Mouse (Mus musculus): ENCODE measurements at regions not wholly inside any gene's neighbourhood (a gene's known extent, or its start where the extent isn't known, plus 50 kb on each side); places are given as distances from the start of the nearest gene placed in this dataset.
"Not testable (repeated sequence)": the region's sequence is repeated elsewhere in the genome, so short reads cannot be mapped to it uniquely, and the experiment has no call there.

- peak in 1 of 2 experiments; percentile 9 for DNase-seq (ENCODE audit: low spot score in 2 of 2)
Observed at GRCm38 (mm10) chr13:70003591-70003990, 201.4 kb downstream of the Med10 start.

GRCm38 (mm10) chr13:70012123-70012522 is 209.9 kb downstream of the Med10 start:
- DNase-seq (ENCODE audit: low spot score in 2 of 2), result no peak

GRCm38 (mm10) chr13:70015183-70015582 is 213.0 kb downstream of the Med10 start:
- no peak for DNase-seq (ENCODE audit: low spot score in 2 of 2)

GRCm38 (mm10) chr13:70017535-70017934 is 215.3 kb downstream of the Med10 start:
- no peak for DNase-seq (ENCODE audit: low spot score in 2 of 2)

- DNase-seq (ENCODE audit: low spot score in 2 of 2), result no peak
Observed at GRCm38 (mm10) chr13:70019999-70020838, 218.0 kb downstream of the Med10 start.

GRCm38 (mm10) chr13:70033249-70033648 is 231.1 kb downstream of the Med10 start:
- no peak for DNase-seq (ENCODE audit: low spot score in 2 of 2)

- DNase-seq (ENCODE audit: low spot score in 2 of 2), result no peak
Observed at GRCm38 (mm10) chr13:70033763-70034162, 231.6 kb downstream of the Med10 start.

- DNase-seq (ENCODE audit: low spot score in 2 of 2), result no peak
Observed at GRCm38 (mm10) chr13:70037985-70038667, 235.9 kb downstream of the Med10 start.

GRCm38 (mm10) chr13:70057920-70058319 is 255.7 kb downstream of the Med10 start:
- DNase-seq (ENCODE audit: low spot score in 2 of 2), result no peak

- DNase-seq (ENCODE audit: low spot score in 2 of 2), result no peak
Observed at GRCm38 (mm10) chr13:70061363-70061945, 259.3 kb downstream of the Med10 start.

- no peak for DNase-seq (ENCODE audit: low spot score in 2 of 2)
Observed at GRCm38 (mm10) chr13:70073655-70074054, 271.5 kb downstream of the Med10 start.

GRCm38 (mm10) chr13:70075353-70075752 is 273.2 kb downstream of the Med10 start:
- DNase-seq (ENCODE audit: low spot score in 2 of 2), result no peak

GRCm38 (mm10) chr13:70081108-70081507 is 278.9 kb downstream of the Med10 start:
- DNase-seq (ENCODE audit: low spot score in 2 of 2), result no peak

- DNase-seq (ENCODE audit: low spot score in 2 of 2), result no peak
Observed at GRCm38 (mm10) chr13:70092886-70093285, 290.7 kb downstream of the Med10 start.

GRCm38 (mm10) chr13:70093970-70094369 is 291.8 kb downstream of the Med10 start:
- DNase-seq (ENCODE audit: low spot score in 2 of 2), result no peak

GRCm38 (mm10) chr13:70096430-70097301 is 294.5 kb downstream of the Med10 start:
- DNase-seq (ENCODE audit: low spot score in 2 of 2), result no peak

- DNase-seq (ENCODE audit: low spot score in 2 of 2), result not testable (repeated sequence)
Observed at GRCm38 (mm10) chr13:70100091-70100490, 297.9 kb downstream of the Med10 start.

GRCm38 (mm10) chr13:70103021-70103420 is 300.8 kb downstream of the Med10 start:
- no peak for DNase-seq (ENCODE audit: low spot score in 2 of 2)

- not testable (repeated sequence) for DNase-seq (ENCODE audit: low spot score in 2 of 2)
Observed at GRCm38 (mm10) chr13:70103491-70103890, 301.3 kb downstream of the Med10 start.

GRCm38 (mm10) chr13:70103903-70104302 is 301.7 kb downstream of the Med10 start:
- no peak for DNase-seq (ENCODE audit: low spot score in 2 of 2)

GRCm38 (mm10) chr13:70115576-70115975 is 313.4 kb downstream of the Med10 start:
- no peak for DNase-seq (ENCODE audit: low spot score in 2 of 2)

Measured in frontal cortex, postnatal 25 days (tissue).